In genomic region chr1:76050264-76050663, GRCm38 (mm10) we compare ENCODE assay signal across 19 mouse cellular contexts.
DNase-seq lines count a peak whose midpoint lies in the region; ATAC-seq and TF ChIP-seq lines count a peak whose summit lies in the region.
"Had no signal": no experiment of that assay in that cellular context is flagged by ENCODE, and none has a peak within 500 bp of the region (broad histone marks: within the 10 kb centered on the region; RNA-seq: fewer than 3 reads in every experiment).

No protein-coding gene starts in this region.

- ATAC-seq in midbrain, embryonic 11.5 days (ENCODE audit: low FRiP score): no peak
- ATAC-seq in midbrain, embryonic 16.5 days: no peak
- ATAC-seq in limb, embryonic 12.5 days (ENCODE audit: insufficient number of reproducible peaks, insufficient read depth, low FRiP score, low TSS enrichment, low read depth): no peak
- ATAC-seq in liver, embryonic 15.5 days (ENCODE audit: insufficient read depth): peak; percentile 49; the same call in 1 of the 2 replicates
- ATAC-seq: forebrain, embryonic 16.5 days; hindbrain, embryonic 16.5 days had no signal

- no peak for TF ChIP-seq CTCF in cerebellum, adult 2 months (IDR thresholded peaks at IDR 0.05; ENCODE audit: borderline replicate concordance, insufficient read depth, low read depth, low read length)

- H3K9ac ChIP-seq in midbrain, embryonic 11.5 days (ENCODE audit: low read length): no peak overlapping the region
- no peak overlapping the region for H3K9ac ChIP-seq in midbrain, embryonic 16.5 days (ENCODE audit: low read depth, low read length)
- H3K9ac ChIP-seq in limb, embryonic 12.5 days (replicated peaks): no peak overlapping the region
- no peak overlapping the region for H3K9ac ChIP-seq in liver, embryonic 15.5 days
- H3K9ac ChIP-seq: embryonic facial prominence, embryonic 13.5 days; forebrain, embryonic 12.5 days; heart, embryonic 13.5 days; hindbrain, embryonic 12.5 days had no signal

- WGBS in midbrain, embryonic 11.5 days: 80% methylated on average over 1 of the region's 1 CpGs
- 86% methylated on average over 1 of the region's 1 CpGs for WGBS in midbrain, embryonic 16.5 days
- 55% methylated on average over 1 of the region's 1 CpGs for WGBS in limb, embryonic 12.5 days
- WGBS in liver, embryonic 15.5 days (ENCODE audit: insufficient replicate concordance): 53% methylated on average over 1 of the region's 1 CpGs
- 95% methylated on average over 1 of the region's 1 CpGs for WGBS in cerebellum, adult 2 months

- no peak for TF ChIP-seq POLR2A in cerebellum, adult 2 months (IDR thresholded peaks at IDR 0.05; ENCODE audit: borderline replicate concordance, insufficient read depth, low read length)

- H3K27me3 ChIP-seq in midbrain, embryonic 11.5 days (ENCODE audit: control insufficient read depth, insufficient read depth, low read length): no peaks in the 10 kb centered on the region
- no peaks in the 10 kb centered on the region for H3K27me3 ChIP-seq in midbrain, embryonic 16.5 days (ENCODE audit: control insufficient read depth, insufficient read depth, low read depth, low read length)
- H3K27me3 ChIP-seq in limb, embryonic 12.5 days: no peaks in the 10 kb centered on the region
- H3K27me3 ChIP-seq in liver, embryonic 15.5 days: no peaks in the 10 kb centered on the region
- no peaks in the 10 kb centered on the region for H3K27me3 ChIP-seq in cerebellum, adult 2 months (ENCODE audit: control insufficient read depth, insufficient read depth, low read length)
- H3K27me3 ChIP-seq: embryonic facial prominence, embryonic 13.5 days; forebrain, embryonic 12.5 days; heart, embryonic 13.5 days; hindbrain, embryonic 12.5 days had no signal

- peaks cover 5% of the 10 kb centered on the region for H3K4me1 ChIP-seq in midbrain, embryonic 11.5 days (ENCODE audit: control insufficient read depth, insufficient read depth, low read length)
- 0 out of 2 replicates have a peak, but pooled peaks cover 3% of the 10 kb centered on the region for H3K4me1 ChIP-seq in midbrain, embryonic 16.5 days (ENCODE audit: control insufficient read depth, insufficient read depth, low read length)
- H3K4me1 ChIP-seq in limb, embryonic 12.5 days (replicated peaks): peaks cover 38% of the 10 kb centered on the region
- no peaks in the 10 kb centered on the region for H3K4me1 ChIP-seq in liver, embryonic 15.5 days (replicated peaks)
- H3K4me1 ChIP-seq in cerebellum, adult 2 months (ENCODE audit: control insufficient read depth, insufficient read depth, low read length): no peaks in the 10 kb centered on the region
- H3K4me1 ChIP-seq: heart, embryonic 13.5 days had no signal

- no peak overlapping the region for H3K4me2 ChIP-seq in midbrain, embryonic 11.5 days
- no peak overlapping the region for H3K4me2 ChIP-seq in midbrain, embryonic 16.5 days (ENCODE audit: low read length)
- no peak overlapping the region for H3K4me2 ChIP-seq in limb, embryonic 12.5 days
- H3K4me2 ChIP-seq in liver, embryonic 15.5 days: no peak overlapping the region
- H3K4me2 ChIP-seq: embryonic facial prominence, embryonic 13.5 days; forebrain, embryonic 12.5 days; heart, embryonic 13.5 days; hindbrain, embryonic 12.5 days had no signal

- no peaks in the 10 kb centered on the region for H3K9me3 ChIP-seq in midbrain, embryonic 11.5 days (ENCODE audit: control insufficient read depth, low read length)
- no peaks in the 10 kb centered on the region; the same call in 1 of the 2 replicates for H3K9me3 ChIP-seq in midbrain, embryonic 16.5 days (replicated peaks; ENCODE audit: control insufficient read depth, low read length, poor library complexity, severe bottlenecking)
- H3K9me3 ChIP-seq in limb, embryonic 12.5 days: no peaks in the 10 kb centered on the region
- H3K9me3 ChIP-seq in liver, embryonic 15.5 days (replicated peaks): no peaks in the 10 kb centered on the region
- H3K9me3 ChIP-seq: embryonic facial prominence, embryonic 13.5 days; forebrain, embryonic 12.5 days; heart, embryonic 13.5 days; hindbrain, embryonic 12.5 days had no signal

- H3K27ac ChIP-seq in midbrain, embryonic 11.5 days (ENCODE audit: low read depth, low read length): no peak overlapping the region
- H3K27ac ChIP-seq in midbrain, embryonic 16.5 days (ENCODE audit: low read length): no peak overlapping the region
- peak overlapping the region; percentile 78 for H3K27ac ChIP-seq in limb, embryonic 12.5 days
- no peak overlapping the region for H3K27ac ChIP-seq in liver, embryonic 15.5 days (replicated peaks)
- no peak overlapping the region for H3K27ac ChIP-seq in cerebellum, adult 2 months (ENCODE audit: insufficient read depth, low read length)
- H3K27ac ChIP-seq: embryonic facial prominence, embryonic 13.5 days; forebrain, embryonic 12.5 days; heart, embryonic 13.5 days; hindbrain, embryonic 12.5 days had no signal

- no peak overlapping the region for H3K4me3 ChIP-seq in midbrain, embryonic 11.5 days (ENCODE audit: low read depth, low read length)
- no peak overlapping the region for H3K4me3 ChIP-seq in midbrain, embryonic 16.5 days (ENCODE audit: low read depth, low read length)
- no peak overlapping the region for H3K4me3 ChIP-seq in limb, embryonic 12.5 days (replicated peaks)
- no peak overlapping the region for H3K4me3 ChIP-seq in liver, embryonic 15.5 days (replicated peaks)
- H3K4me3 ChIP-seq in cerebellum, adult 2 months (replicated peaks; ENCODE audit: insufficient read depth, low read depth, low read length): no peak overlapping the region
- H3K4me3 ChIP-seq: embryonic facial prominence, embryonic 13.5 days; forebrain, embryonic 12.5 days; heart, embryonic 13.5 days; hindbrain, embryonic 12.5 days had no signal

- no peaks in the 10 kb centered on the region for H3K36me3 ChIP-seq in midbrain, embryonic 11.5 days (ENCODE audit: control insufficient read depth, insufficient read depth, low read length)
- no peaks in the 10 kb centered on the region for H3K36me3 ChIP-seq in midbrain, embryonic 16.5 days (ENCODE audit: control insufficient read depth, insufficient read depth, low read length)
- H3K36me3 ChIP-seq in limb, embryonic 12.5 days: no peaks in the 10 kb centered on the region
- no peaks in the 10 kb centered on the region for H3K36me3 ChIP-seq in liver, embryonic 15.5 days (replicated peaks)
- H3K36me3 ChIP-seq: embryonic facial prominence, embryonic 13.5 days; forebrain, embryonic 12.5 days; heart, embryonic 13.5 days; hindbrain, embryonic 12.5 days had no signal

- DNase-seq in midbrain, embryonic 11.5 days (ENCODE audit: low spot score, missing footprints): peak; percentile 39
- DNase-seq in frontal cortex, postnatal 36 days (ENCODE audit: low spot score in 2 of 2): no peak
- no peak for DNase-seq in cerebellum, adult 2 months
- DNase-seq in adrenal gland, adult 18-20 months (ENCODE audit: low spot score in 2 of 2): no peak
- DNase-seq: adrenal gland, adult 8-10 months; adrenal gland, postnatal 36 days; cerebellum, adult 8-10 months; cerebellum, postnatal 25 days; gastrocnemius, postnatal 14 days; heart, postnatal 4 days had no signal
